Mouse (Mus musculus): ENCODE results near the gene Frmd8.
"Not testable (repeated sequence)": the region's sequence is repeated elsewhere in the genome, so short reads cannot be mapped to it uniquely, and the experiment has no call there.

Frmd8 gene

DNA sequence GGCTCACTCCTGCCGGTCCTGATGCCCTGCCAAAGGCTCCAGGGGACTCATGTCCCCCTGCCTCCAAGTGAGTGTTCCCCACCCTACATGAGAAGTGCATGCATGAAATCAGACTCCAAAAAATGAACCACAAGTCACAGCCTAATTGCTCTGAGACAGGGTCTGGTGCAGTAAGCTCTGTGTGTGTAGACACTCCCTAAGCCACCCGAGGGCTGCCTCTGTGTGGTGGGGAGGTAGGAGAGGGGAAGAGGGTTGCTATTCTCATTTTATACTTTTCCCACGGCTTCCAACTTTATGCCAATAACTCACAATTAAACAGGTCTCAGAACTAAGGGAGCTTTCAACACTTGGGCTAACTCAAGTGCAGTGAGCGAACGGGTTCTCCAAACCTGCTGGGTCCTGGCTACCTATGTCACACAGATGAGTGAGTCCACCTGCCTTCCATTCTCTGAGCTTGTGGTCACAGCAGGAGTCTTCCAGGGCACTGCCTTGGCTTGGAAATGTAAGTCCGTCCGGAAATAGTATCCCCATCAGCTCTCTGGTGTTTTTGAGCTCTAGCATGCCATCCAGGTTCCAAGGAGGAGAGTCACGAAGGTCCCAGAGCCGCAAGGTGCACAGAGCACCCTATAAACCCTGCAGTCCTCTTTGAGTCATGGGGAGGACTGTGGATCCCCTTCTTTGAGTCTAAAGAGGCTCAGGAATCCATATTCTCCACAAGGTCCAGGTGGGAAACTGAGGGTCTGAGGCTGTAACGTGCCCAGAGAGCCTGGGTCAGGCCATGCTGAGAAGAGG lies 50.1 kb downstream of the Frmd8 start:
- no peak for DNase-seq (ENCODE audit: low spot score)

DNA sequence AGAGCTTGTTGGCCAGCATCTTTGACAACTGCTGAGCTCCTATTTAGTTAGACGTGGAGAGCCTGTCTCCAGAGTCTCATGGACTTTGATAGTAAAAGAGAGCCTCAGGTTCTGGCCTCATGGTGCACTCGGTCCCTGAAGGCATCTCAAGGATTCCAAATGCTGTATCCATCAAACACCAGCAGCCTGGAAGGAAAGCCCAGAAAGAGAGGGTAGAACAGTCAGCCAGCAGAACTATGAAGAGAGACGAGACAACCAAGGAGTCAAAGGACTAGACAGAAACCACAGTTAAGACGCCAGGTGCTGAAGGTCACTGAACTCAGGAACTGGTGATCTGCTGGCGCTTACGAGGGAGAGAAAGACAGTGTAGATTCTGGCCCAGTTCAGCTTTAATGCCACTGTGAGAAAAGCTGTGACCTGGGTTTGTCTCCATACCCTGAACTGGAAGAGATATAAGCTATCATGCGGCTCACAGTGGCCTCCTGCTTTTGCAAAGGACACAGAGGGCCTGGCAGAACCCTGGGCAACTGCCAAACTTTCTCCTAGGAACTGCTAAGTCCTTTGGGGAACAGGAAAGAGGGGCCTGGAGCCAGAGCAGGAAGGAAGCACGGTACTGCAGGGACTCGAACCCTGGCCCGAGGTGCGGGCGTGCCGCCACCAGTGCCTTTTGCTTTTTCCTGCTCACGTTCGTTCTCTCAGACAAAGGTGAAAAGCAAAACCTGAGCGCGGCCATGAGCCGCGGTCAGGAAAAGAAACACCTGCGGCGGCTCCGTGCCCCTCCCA lies 50.8 kb downstream of the Frmd8 start:
- DNase-seq (ENCODE audit: low spot score) = no peak

DNA sequence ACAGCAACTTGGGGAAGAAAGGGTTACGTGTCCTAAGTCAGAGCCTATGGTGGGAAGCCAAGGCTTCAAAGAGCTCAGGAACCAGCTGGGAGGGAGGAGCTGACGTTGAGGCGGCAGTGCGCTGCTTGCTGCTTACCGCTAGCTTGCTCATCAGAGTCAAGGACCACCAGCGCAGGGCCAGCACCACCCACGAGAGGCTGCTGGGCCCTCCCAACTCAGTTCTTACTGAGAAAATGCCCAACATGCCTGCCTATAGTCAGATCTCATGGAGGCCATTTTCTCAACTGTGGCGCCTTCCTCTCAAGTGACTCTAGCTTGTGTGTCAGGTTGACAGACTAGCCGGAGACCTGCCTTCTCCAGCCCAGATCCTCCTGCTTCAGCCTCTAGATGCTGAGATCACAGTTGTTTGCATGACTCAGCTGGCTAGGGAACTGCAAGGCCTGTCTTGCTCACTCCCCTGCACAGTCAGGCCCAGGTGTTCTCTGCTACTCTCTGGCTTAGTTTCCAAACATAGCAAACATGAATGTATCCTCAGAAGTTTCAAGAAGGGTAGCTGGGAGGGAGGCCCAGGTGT lies 51.7 kb downstream of the Frmd8 start:
- no peak for DNase-seq (ENCODE audit: low spot score)

DNA sequence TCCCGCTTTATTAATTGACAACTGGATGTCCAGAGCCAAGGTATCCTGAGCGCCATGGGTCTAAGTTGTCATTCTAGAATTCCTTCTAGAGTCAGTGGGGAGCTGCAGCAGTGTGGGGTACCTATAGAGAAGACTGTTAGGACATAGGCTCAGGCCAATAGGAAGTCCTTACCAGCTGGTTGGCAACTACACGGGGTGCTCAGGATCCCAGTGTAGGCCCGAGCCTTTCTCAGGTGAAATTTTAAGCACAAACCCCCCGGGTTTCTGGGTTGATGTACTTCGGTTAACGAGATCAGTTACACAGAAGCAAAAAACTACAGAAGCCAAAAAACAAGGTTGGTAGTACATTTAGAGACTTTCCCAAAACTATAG lies 52.3 kb downstream of the Frmd8 start:
- DNase-seq (ENCODE audit: low spot score) = no peak

DNA sequence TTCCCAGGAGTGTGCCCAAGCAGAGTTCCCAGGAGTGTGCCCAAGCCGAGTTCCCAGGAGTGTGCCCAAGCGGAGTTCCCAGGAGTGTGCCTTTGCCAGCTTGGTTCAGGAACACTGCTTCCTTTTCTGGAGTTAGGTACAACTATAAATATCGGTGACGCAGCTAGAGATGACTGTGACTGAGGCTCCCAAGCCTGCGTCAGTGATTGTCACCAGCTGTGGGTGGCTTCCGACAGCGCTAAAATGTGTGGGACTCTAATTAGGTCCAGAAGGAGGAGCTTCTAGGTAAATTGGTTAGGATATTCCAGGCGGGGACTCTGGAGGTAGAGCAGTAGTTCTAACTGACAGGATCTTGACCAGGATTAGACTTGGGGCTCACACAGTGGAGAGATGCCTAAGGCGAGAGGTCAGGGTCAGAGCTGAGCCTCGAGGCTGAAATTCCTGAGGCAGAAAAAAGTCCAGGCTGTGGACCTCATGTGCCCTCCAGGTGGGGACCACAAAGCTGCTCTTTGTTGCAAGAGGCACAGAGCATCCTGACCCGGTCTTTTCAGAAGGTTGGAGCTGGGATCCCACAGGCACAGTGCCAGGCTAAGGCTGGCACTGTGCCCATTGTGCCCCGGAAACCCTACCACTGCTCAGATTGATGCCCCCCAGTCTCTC lies 52.8 kb downstream of the Frmd8 start:
- no peak for DNase-seq (ENCODE audit: low spot score)

DNA sequence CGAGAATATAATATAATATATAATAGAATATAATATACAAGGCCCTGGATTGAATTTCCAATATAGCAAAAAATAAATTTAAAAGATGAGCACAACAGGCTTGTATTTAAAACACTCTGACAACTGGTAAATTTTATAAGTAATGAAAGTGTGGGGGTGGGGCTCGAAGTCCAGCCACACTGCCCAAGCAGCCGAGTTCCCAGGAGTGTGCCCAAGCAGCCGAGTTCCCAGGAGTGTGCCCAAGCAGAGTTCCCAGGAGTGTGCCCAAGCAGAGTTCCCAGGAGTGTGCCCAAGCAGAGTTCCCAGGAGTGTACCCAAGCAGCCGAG lies 53.3 kb downstream of the Frmd8 start:
- no peak for DNase-seq (ENCODE audit: low spot score)

DNA sequence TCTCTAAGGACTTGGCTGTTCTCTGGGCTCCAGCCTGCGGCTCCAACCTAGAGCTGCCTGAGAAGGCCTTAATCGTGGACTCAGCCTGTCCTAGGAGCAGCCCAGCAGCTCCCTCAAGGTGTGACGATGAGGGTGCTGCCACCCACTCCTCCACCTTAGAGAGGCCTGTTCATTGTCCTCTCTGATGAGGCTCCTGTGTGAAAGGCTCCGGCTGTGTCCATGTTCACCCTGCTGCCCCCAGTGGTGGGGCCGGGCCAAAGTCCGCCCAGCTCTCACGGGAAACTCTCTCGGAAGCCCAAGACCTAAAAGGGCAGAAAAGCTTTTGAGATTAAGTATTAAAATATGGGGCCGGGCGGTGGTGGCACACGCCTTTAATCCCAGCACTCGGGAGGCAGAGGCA lies 55.5 kb downstream of the Frmd8 start:
- peak; percentile 77 for DNase-seq (ENCODE audit: low spot score)

DNA sequence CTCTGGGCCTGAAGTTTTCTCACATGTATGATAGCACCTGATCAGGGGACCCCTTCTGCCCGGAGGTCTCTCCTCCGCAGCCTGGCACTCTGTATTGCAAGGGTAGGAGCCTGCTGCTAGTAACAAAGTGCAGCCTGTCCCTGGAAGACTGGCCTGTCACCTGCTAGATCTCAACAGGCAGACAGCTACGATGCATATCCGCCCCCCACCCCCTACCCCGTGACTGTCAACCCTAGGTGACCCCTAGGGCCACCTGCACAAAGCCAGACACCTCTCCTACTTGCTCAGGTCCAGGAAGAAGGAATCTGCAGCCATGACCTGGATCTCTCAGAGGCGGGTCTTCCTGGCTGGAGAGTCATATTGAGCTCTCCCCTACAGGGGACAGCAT lies 56.5 kb downstream of the Frmd8 start:
- DNase-seq (ENCODE audit: low spot score) = peak; percentile 68

DNA sequence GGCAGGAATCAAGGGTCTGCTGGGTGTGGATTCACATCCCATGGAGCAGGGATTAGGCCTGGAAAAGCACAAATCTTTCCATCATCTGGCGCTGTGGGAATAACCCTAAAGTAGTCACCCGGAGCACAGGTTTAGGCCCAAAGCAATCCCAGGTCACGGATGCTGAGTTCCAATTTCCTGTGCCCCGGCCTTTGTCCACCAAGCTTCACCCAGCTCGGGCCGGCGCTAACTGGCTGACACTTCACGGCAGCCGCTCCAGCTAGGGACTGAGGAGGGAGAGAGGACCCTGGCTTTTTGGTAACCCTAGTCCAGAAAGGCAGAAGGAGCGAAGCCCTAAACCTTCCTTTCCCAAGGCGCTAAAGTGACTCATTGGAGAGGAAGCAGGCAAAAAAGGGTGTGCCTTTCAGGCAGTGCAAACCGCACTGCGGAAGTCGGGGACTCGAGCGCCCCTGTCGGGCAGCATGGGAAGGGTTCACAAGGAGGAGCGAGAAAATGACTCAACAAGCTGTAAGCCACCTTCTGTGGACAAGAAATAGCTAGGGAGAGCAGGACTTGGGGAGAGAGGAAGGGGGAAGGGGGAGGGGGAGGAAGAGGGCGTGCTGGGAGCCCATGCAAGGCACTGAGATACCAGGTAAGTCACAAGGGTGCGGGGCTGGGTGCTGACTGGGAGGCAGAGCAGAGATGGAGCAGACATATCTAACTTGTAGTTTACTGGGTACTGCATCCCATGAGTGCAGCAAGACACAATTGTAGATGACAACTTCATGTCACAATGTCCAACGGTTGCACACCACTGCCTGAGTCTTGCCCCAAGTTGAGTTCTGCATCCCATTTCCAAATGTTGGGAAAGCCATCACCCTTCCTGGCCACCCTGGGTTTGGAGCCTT lies 57.1 kb downstream of the Frmd8 start:
- peak; percentile 86 for DNase-seq (ENCODE audit: low spot score)

DNA sequence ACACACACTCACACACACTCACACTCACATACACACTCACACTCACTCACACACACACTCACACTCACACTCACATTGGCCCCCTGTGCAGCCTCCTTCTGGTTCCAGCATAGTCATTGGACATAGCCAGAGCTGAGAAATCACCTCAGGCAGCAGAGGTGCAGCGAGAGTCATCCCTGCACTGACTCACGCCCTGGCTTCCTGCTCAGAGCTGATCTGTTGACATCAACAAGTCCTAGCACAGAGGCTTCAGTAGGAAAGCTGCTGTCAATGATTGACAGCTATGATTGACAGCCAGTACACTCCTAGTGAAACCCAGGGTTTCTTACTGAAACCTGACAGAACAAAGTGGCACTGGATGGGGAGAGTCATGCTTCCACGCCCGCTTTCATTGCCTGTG lies 59.1 kb downstream of the Frmd8 start:
- peak; percentile 79 for DNase-seq (ENCODE audit: low spot score)

DNA sequence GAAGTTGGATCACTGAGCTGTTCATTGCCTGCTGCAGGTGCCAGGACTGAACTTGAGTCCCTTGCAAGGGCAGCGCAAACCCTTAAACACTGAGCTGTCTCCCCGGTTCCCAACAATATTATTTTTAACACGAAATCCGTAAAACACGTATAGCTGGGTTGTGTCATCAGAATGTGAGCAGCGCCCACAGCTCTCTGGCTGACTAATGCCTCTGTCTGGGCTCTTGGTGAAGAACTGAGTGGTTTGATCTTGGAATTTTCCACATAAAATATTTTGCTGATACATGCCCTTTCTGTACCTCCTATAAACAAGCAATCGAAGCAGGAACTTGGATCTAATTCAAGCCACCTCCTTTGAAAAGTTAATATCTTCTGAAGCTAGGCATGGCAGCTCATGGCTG lies 60.1 kb downstream of the Frmd8 start:
- DNase-seq (ENCODE audit: low spot score) = no peak

DNA sequence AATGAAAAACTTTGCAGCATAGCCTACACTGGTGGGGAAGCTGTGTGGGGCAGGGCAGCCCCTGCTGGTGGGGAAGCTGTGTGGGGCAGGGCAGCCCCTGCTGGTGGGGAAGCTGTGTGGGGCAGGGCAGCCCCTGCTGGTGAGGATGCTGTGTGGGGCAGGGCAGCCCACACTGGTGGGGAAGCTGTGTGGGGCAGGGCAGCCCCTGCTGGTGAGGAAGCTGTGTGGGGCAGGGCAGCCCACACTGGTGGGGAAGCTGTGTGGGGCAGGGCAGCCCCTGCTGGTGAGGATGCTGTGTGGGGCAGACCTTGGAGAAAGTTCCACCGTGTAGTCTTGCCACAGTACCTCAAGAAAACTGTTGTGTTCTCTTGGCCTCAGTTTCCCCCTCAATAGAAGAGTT lies 61.0 kb downstream of the Frmd8 start:
- DNase-seq (ENCODE audit: low spot score) = not testable (repeated sequence)

DNA sequence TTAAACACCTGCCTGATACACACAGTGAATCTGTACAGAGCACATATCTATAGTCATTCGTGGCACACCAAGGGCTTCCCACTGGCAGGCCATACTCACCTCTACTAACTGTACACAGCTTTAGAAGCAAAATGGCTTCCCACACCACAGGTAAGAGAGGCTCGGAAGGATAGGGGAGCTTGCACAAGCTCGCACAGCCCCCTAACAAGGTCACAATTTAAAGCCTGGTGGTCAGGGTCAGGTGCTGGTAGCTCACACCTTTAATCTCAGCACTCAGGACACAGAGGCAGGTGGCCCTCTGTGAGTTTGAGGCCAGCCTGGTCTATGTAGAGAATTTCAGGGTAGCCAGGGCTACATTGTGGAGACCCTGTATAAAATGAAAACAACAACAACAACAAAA lies 61.5 kb downstream of the Frmd8 start:
- no peak for DNase-seq (ENCODE audit: low spot score)

DNA sequence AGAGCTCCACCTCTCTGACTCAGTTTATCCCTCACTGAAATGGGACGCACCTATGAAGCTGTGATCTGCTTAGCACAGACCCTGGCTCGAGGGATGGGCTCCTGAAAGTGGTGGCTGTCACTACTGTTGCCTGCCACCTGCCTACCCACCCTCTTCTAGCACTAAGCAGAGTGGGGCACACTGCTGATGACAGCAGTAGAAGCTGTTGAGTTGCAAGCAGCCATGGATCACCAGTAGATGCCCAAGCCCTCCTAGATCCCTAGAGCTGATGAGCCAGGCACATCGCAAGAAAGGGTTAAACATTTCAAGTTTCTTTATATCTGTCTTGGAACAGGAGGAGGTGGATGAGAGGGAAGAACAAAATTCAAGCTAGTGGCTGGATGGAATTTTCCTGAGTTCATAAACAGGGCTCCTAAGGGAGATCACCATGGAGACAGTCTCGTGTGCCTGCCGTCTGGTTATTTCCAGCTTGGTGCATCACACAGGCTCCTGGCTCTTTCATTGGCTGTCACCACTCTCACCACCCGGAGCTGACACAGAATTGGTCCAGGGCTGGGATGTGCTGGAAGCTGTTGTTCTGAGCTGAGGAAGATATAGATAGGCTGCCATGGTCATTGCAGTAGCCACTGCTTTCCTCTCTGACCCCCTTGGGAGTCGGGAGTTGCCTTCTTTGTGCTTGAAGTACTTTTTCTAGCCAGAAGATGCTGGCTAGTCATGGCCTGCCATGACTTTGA lies 63.1 kb downstream of the Frmd8 start:
- DNase-seq (ENCODE audit: low spot score) = peak; percentile 83

DNA sequence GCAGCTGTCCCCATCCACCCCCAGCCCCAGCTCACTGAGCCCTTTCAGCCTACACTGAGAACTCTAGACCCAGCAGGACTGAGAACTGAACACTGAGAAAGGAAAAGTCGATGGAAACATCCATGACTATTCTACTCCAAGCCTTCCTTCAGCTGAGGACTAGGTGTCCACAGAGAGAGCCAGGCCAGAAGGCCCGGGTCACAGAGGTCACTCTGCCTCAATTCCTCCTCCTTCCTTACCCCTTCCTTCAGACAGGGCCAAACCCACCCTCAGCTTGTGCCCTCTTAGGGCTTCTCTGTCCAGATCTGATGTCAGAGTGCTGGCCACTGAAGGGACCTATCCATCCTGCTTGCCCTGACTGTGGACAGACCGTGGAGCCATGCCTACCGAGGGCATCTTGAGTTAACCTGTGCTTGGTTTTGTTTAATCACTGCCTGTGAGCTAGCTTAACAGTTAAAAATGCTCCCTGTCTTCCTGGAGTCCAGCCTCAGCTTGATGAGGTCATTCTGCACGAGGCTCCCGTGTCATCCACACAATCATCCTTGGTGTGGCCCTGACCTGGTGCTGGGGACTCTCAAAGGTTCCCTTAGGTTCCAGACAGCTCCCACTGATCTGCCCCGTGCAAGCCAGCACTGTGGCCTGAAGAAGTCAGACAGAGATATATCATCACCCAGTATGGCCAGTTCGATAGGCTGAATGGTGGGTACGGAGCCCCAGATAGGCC lies 64.1 kb downstream of the Frmd8 start:
- no peak for DNase-seq (ENCODE audit: low spot score)

DNA sequence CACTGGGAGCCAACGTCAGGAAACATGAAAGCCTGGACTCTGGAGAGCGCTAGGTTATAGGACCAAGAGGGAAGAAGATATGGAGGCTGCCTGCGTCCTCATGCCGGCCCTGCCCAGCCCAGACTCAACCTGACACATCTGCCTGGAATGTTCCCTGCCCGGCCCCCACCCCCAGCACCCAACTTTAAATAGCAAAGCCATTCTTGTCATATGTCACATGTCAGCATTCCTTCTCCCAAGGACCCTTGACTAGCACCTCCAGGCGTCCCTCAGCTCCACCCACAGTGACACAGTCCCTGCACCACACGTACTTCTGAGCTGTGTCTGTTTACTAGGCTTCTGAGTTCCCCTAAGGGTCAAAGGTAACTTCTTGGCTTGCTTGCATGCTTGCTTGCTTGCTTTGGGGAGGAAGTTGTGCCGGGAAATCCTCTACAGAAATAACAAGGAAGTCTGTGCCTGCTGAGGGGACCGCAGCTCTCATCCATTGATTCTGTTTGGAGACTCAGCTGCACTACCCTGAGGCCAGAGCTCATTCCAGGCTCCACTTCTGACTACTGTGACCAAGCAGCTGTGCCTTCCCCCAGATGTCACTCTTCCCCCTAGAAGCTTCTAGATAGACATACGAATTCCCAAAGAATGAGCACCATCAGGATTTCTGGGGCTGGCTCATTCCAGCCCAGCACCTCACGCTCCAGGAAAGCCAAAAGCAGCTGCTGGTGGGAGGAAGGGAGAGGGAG lies 64.8 kb downstream of the Frmd8 start:
- peak; percentile 93 for DNase-seq (ENCODE audit: low spot score)

DNA sequence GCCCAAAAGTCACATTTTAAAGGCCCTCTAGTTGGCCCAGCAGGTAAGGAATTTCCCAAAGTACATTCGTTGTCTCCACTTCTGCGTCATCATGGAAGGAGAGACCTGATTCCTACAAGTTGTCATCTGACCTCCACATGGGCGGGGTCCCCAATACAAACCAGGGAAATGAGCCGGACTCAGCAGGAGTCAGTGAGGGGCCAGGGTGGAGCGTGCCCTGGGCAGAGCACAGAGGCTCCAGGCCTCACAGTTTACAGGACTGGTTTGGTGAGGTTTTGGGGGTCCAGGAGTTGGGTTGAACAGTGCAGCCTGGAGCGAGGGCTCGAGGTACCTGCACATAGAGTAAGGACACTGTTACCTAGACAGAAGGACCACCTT lies 65.4 kb downstream of the Frmd8 start:
- DNase-seq (ENCODE audit: low spot score) = peak; percentile 52

DNA sequence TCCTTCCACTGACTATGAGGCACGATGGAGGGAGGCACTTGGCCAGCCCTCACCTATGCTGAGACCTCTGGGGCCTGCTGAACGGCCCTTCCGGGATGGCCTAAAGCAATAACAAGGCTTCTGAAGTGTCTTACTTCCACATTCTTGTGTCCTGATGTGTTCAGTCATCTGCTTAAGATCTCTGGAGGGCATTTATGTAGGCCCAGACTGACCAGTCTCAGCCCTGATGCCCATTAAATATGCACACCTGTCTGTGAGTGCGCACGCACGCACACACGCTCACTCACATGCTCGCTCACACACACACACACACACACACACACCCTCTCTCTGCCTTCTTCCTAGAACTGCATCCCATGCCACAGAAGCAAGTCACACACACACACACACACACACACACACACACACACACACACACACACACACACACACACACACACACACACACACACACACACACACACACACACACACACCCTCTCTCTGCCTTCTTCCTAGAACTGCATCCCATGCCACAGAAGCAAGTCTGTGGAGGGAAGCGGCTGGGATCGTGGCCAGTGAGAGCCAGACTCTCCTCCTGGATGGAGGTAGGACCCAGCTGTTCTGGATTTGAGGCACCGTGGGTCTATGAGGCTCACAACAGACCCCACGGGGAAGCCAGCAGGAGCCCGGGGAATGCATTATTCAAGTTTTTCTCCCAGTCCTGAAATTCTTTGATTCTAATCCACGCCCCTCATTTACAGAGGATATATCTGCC lies 65.9 kb downstream of the Frmd8 start:
- DNase-seq (ENCODE audit: low spot score) = peak; percentile 37

DNA sequence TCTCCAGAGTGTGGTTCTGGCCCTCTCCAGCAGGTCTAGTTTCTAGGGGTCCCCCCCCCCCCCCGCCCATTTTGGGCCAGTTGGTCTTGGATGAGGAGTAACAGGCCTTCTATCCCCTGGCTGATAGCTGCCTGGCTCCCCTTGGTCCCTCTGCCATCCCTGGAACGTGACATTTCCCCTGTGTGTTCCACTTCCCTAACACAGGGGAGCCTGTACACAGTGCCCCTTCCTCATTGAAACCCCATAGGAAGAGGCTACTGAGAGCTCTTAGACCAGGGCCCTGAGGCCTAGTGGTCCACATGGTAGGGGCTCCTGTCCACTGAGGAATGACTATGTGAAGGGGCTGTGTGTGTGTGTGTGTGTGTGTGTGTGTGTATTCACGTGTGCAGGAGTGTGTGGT lies 67.3 kb downstream of the Frmd8 start:
- DNase-seq (ENCODE audit: low spot score) = no peak
